Mouse (Mus musculus) small intestine, adult 2 months (tissue): Measurements from ENCODE around the gene Syne2. TPM values are rescaled to one million over a fixed set of nuclear protein-coding genes. Genes with fewer than 3 reads are reported as not detected.

ENCODE experiments used
- H3K27ac ChIP-seq: fragments of 200-500 bp; 2 replicates; pipeline ENCODE4 v1.5.1; 2012; ENCODE audit warnings: low read depth, low read length, control low read depth, inconsistent platforms; ENCODE audit not compliant: insufficient read depth
- H3K27me3 ChIP-seq: fragments of 200-500 bp; 2 replicates; pipeline ENCODE4 v1.6.1; 2012; ENCODE audit warnings: mild to moderate bottlenecking, moderate library complexity, low read length, inconsistent platforms; ENCODE audit not compliant: control insufficient read depth, insufficient read depth
- H3K36me3 ChIP-seq: fragments of 200-500 bp; 2 replicates; pipeline ENCODE4 v1.6.1; 2012; ENCODE audit warnings: mild to moderate bottlenecking, low read length, control low read depth, inconsistent platforms; ENCODE audit not compliant: control insufficient read depth, insufficient read depth
- H3K4me1 ChIP-seq: fragments of 200-500 bp; 2 replicates; pipeline ENCODE4 v1.6.1; 2012; ENCODE audit warnings: low read length, inconsistent platforms, mixed read lengths; ENCODE audit not compliant: control insufficient read depth, insufficient read depth, insufficient read length
- H3K4me3 ChIP-seq: fragments of 200-500 bp; 2 replicates; pipeline ENCODE4 v1.5.1; 2012; ENCODE audit warnings: low read depth, mild to moderate bottlenecking, control low read depth, inconsistent platforms, low read length, moderate library complexity
- CTCF ChIP-seq: fragments of 200-500 bp; IDR thresholded peaks from 2 replicates; pipeline ENCODE4 v1.5.1; 2012; ENCODE audit warnings: low read depth, mild to moderate bottlenecking, control low read depth, inconsistent platforms, low read length, moderate library complexity, mixed read lengths; ENCODE audit not compliant: insufficient replicate concordance, insufficient read length; ENCODE audit errors: extremely low read depth
- POLR2A ChIP-seq: fragments of 200-500 bp; IDR thresholded peaks from 2 replicates; pipeline ENCODE4 v1.6.1; 2012; ENCODE audit warnings: low read depth, mild to moderate bottlenecking, control low read depth, inconsistent platforms, low read length, moderate library complexity
- WGBS: fragments of 180-500 bp; shearing (Covaris S2); methylation state at CpG from one replicate; pipeline ENCODE4 v1.1.7; 2018; 5-methylcytosine and 5-hydroxymethylcytosine counted together
- polyA plus RNA-seq: library from polyadenylated mRNA; depleted of rRNA; stranded (reverse); fragments of >200 nt; gene quantifications from 2 replicates; pipeline ENCODE4 v1.2.3, GENCODE M21; 2012

Syne2 gene
- polyA plus RNA-seq, 1 experiment: 39.8 TPM

- Histone ChIP-seq H3K27me3 (no peaks in the 10 kb centered on the region), H3K36me3 (no peaks in the 10 kb centered on the region), H3K4me3 (peak overlapping the region; percentile 86), H3K4me1 (peaks cover 10% of the 10 kb centered on the region), H3K27ac (peak overlapping the region; percentile 77)
- TF ChIP-seq POLR2A (no peak), CTCF (peak; percentile 16; the same call in 1 of the 2 replicates)
- 1% methylated on average over 92 of the region's 93 CpGs for WGBS
Measured at GRCm38 (mm10) chr12:75818453-75819434, 810 bp downstream of the Syne2 start.

- no peak for TF ChIP-seq CTCF
- TF ChIP-seq POLR2A: no peak
- Histone ChIP-seq H3K36me3 (no peaks in the 10 kb centered on the region), H3K27me3 (no peaks in the 10 kb centered on the region), H3K4me3 (peak overlapping the region; percentile 86), H3K4me1 (peaks cover 10% of the 10 kb centered on the region), H3K27ac (no peak overlapping the region)
- WGBS: 8% methylated on average over 11 of the region's 11 CpGs
Measured at GRCm38 (mm10) chr12:75819481-75819880, 1.5 kb downstream of the Syne2 start.

- 57% methylated on average over 7 of the region's 7 CpGs for WGBS
- Histone ChIP-seq H3K27me3 (no peaks in the 10 kb centered on the region), H3K27ac (no peak overlapping the region), H3K36me3 (no peaks in the 10 kb centered on the region), H3K4me3 (no peak overlapping the region), H3K4me1 (peaks cover 10% of the 10 kb centered on the region)
- TF ChIP-seq CTCF (no peak), POLR2A (no peak)
Measured at GRCm38 (mm10) chr12:75820216-75820615, 2.3 kb downstream of the Syne2 start.

GRCm38 (mm10) chr12:75822122-75822521 lies 4.2 kb downstream of the Syne2 start:
- Histone ChIP-seq H3K4me1 (peaks cover 11% of the 10 kb centered on the region), H3K4me3 (no peak overlapping the region), H3K36me3 (no peaks in the 10 kb centered on the region), H3K27ac (no peak overlapping the region), H3K27me3 (no peaks in the 10 kb centered on the region)
- TF ChIP-seq CTCF: no peak
- TF ChIP-seq POLR2A: no peak
- 54% methylated on average over 6 of the region's 6 CpGs for WGBS

GRCm38 (mm10) chr12:75823475-75823874 lies 5.5 kb downstream of the Syne2 start:
- Histone ChIP-seq H3K36me3 (no peaks in the 10 kb centered on the region), H3K4me1 (peaks cover 14% of the 10 kb centered on the region), H3K27ac (no peak overlapping the region), H3K27me3 (no peaks in the 10 kb centered on the region), H3K4me3 (no peak overlapping the region)
- TF ChIP-seq POLR2A: no peak
- TF ChIP-seq CTCF: no peak
- WGBS: 85% methylated on average over 6 of the region's 6 CpGs

- Histone ChIP-seq H3K4me1 (peaks cover 8% of the 10 kb centered on the region), H3K4me3 (no peak overlapping the region), H3K27me3 (no peaks in the 10 kb centered on the region), H3K27ac (no peak overlapping the region), H3K36me3 (no peaks in the 10 kb centered on the region)
- WGBS: 83% methylated on average over 7 of the region's 7 CpGs
- no peak for TF ChIP-seq POLR2A
- TF ChIP-seq CTCF: no peak
Measured at GRCm38 (mm10) chr12:75825458-75825857, 7.5 kb downstream of the Syne2 start.

- WGBS: 48% methylated on average over 10 of the region's 10 CpGs
- no peaks in the 10 kb centered on the region for H3K27me3 ChIP-seq
- H3K36me3 ChIP-seq: no peaks in the 10 kb centered on the region
- TF ChIP-seq POLR2A (no peak), CTCF (no peak)
- H3K27ac ChIP-seq: no peak overlapping the region
- peak overlapping the region; percentile 30 for H3K4me3 ChIP-seq
- peaks cover 8% of the 10 kb centered on the region for H3K4me1 ChIP-seq
Measured at GRCm38 (mm10) chr12:75826699-75827353, 8.9 kb downstream of the Syne2 start.
